Mouse (Mus musculus) liver, postnatal 0 days (tissue): Measurements from ENCODE around the gene Cux2. TPM values are rescaled to one million over a fixed set of nuclear protein-coding genes. Genes with fewer than 3 reads are reported as not detected.

Experiments used
- ATAC-seq: fragments of 200-750 bp; cut with Nextera tagmentation; 2 replicates; pipeline ENCODE4 v1.8.0; 2017; ENCODE audit warnings: mild to moderate bottlenecking, moderate library complexity
- DNase-seq: peaks from one replicate; pipeline ENCODE4 v3.0.0-alpha.2; 2016
- H3K27ac ChIP-seq: fragments of 300-500 bp; sonication (generic); 2 replicates; pipeline ENCODE4 v1.5.1; 2014; ENCODE audit warnings: antibody characterized with exemption, moderate library complexity, mild to moderate bottlenecking, low read depth
- H3K27me3 ChIP-seq: fragments of 300-500 bp; sonication (generic); 2 replicates; pipeline ENCODE4 v1.6.1; 2014; ENCODE audit warnings: low read length, control low read depth, mixed read lengths; ENCODE audit not compliant: insufficient read depth
- H3K36me3 ChIP-seq: fragments of 300-500 bp; sonication (generic); replicated peaks from 2 replicates; pipeline ENCODE4 v1.6.1; 2014; ENCODE audit warnings: mild to moderate bottlenecking, control low read depth, low read length, moderate library complexity, mixed read lengths; ENCODE audit not compliant: insufficient read depth
- H3K4me1 ChIP-seq: fragments of 300-500 bp; sonication (generic); 2 replicates; pipeline ENCODE4 v1.6.1; 2014; ENCODE audit warnings: antibody characterized with exemption, mild to moderate bottlenecking, control low read depth; ENCODE audit not compliant: insufficient read depth
- H3K4me2 ChIP-seq: fragments of 300-500 bp; sonication (generic); 2 replicates; pipeline ENCODE4 v1.6.1; 2014; ENCODE audit warnings: low read depth, mild to moderate bottlenecking, low read length, moderate library complexity, mixed read lengths
- H3K4me3 ChIP-seq: fragments of 300-500 bp; sonication (generic); 2 replicates; pipeline ENCODE4 v1.5.1; 2014; ENCODE audit warnings: low read depth, low read length
- H3K9ac ChIP-seq: fragments of 300-500 bp; sonication (generic); replicated peaks from 2 replicates; pipeline ENCODE4 v1.6.1; 2014; ENCODE audit warnings: mild to moderate bottlenecking, moderate library complexity
- H3K9me3 ChIP-seq: fragments of 300-500 bp; sonication (generic); 2 replicates; pipeline ENCODE4 v1.6.1; 2016; ENCODE audit warnings: mild to moderate bottlenecking, control low read depth, low read length, mixed read lengths
- CTCF ChIP-seq: sonication (generic); IDR thresholded peaks from 2 replicates; pipeline ENCODE4 v1.5.1; 2016; ENCODE audit warnings: antibody characterized with exemption, low read depth
- EP300 ChIP-seq: IDR thresholded peaks from 2 replicates; pipeline ENCODE4 v1.6.1; 2016; ENCODE audit warnings: antibody characterized with exemption, low read depth, mild to moderate bottlenecking
- WGBS: fragments of 180-500 bp; shearing (Covaris S2); extraction: QIAGEN DNeasy Blood & Tissue Kit; methylation state at CpG from one replicate; pipeline ENCODE4 v1.1.7; 2014; ENCODE audit not compliant: insufficient replicate concordance; 5-methylcytosine and 5-hydroxymethylcytosine counted together
- polyA plus RNA-seq: library from polyadenylated mRNA; unstranded; fragments of >200 nt; fragmentation: Nextera tagmentation; extraction: Ambion mirVana; gene quantifications from 2 replicates; pipeline ENCODE4 v1.2.1, GENCODE M21; 2015

Cux2 gene
- polyA plus RNA-seq, 1 experiment from 2014 or later, result 3.5 TPM

DNA sequence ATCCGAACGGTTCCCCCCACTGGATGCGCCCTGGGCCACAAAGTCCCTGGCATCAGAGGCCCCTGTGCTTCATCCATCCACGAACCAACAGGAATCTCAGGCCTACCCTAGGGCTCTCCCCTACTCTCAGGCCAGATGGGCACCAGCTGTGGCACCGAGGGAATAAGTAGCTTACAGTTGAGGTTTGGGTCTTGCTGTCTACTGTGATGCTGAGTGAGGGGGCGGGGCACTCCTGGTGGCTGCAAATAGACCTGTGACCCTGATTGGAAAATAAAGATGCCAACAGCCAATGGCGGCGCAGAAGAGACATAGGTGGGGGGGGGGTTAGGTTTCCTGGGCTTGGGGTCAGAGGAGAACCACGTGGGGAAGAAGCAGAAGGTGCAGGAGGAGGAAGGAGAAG is 38.6 kb downstream of the Cux2 start:
- Histone ChIP-seq H3K27me3 (no peaks in the 10 kb centered on the region), H3K9ac (no peak overlapping the region), H3K9me3 (no peaks in the 10 kb centered on the region), H3K4me1 (no peaks in the 10 kb centered on the region; the same call in 1 of the 2 replicates), H3K4me2 (no peak overlapping the region), H3K27ac (no peak overlapping the region), H3K36me3 (0 out of 2 replicates have a peak, but pooled peaks cover 3% of the 10 kb centered on the region), H3K4me3 (no peak overlapping the region)
- no peak for DNase-seq
- WGBS, result 36% methylated on average over 9 of the region's 9 CpGs
- TF ChIP-seq CTCF (no peak), EP300 (no peak)
- no peak for ATAC-seq

- no peak overlapping the region for H3K27ac ChIP-seq
- peak; percentile 47 for ATAC-seq
- no peak overlapping the region for H3K4me3 ChIP-seq
- H3K36me3 ChIP-seq, result 0 out of 2 replicates have a peak, but pooled peaks cover 4% of the 10 kb centered on the region
- H3K4me2 ChIP-seq, result no peak overlapping the region
- no peak for TF ChIP-seq CTCF
- TF ChIP-seq EP300, result no peak
- DNase-seq, result no peak
- 66% methylated on average over 10 of the region's 10 CpGs for WGBS
- no peaks in the 10 kb centered on the region for H3K9me3 ChIP-seq
- H3K4me1 ChIP-seq, result no peaks in the 10 kb centered on the region; the same call in 1 of the 2 replicates
- H3K27me3 ChIP-seq, result no peaks in the 10 kb centered on the region
- H3K9ac ChIP-seq, result no peak overlapping the region
These were observed 41.9 kb downstream of the Cux2 start for GRCm38 (mm10) chr5:122007946-122008441.

GRCm38 (mm10) chr5:122003460-122003859 is 46.4 kb downstream of the Cux2 start:
- DNase-seq (no peak), ATAC-seq (peak; percentile 62)
- Histone ChIP-seq H3K4me2 (no peak overlapping the region), H3K9ac (no peak overlapping the region), H3K36me3 (0 out of 2 replicates have a peak, but pooled peaks cover 4% of the 10 kb centered on the region), H3K27me3 (no peaks in the 10 kb centered on the region), H3K27ac (no peak overlapping the region), H3K4me1 (peaks cover 8% of the 10 kb centered on the region), H3K9me3 (no peaks in the 10 kb centered on the region), H3K4me3 (no peak overlapping the region)
- 44% methylated on average over 6 of the region's 6 CpGs for WGBS
- TF ChIP-seq EP300, result no peak
- no peak for TF ChIP-seq CTCF

GRCm38 (mm10) chr5:122002148-122002547 is 47.8 kb downstream of the Cux2 start:
- no peak overlapping the region for H3K9ac ChIP-seq
- TF ChIP-seq EP300 (no peak), CTCF (no peak)
- 76% methylated on average over 18 of the region's 18 CpGs for WGBS
- DNase-seq (no peak), ATAC-seq (no peak)
- no peak overlapping the region for H3K4me2 ChIP-seq
- no peaks in the 10 kb centered on the region for H3K9me3 ChIP-seq
- no peaks in the 10 kb centered on the region for H3K27me3 ChIP-seq
- H3K4me1 ChIP-seq, result peaks cover 9% of the 10 kb centered on the region
- 0 out of 2 replicates have a peak, but pooled peaks cover 4% of the 10 kb centered on the region for H3K36me3 ChIP-seq
- no peak overlapping the region for H3K4me3 ChIP-seq
- H3K27ac ChIP-seq, result no peak overlapping the region

GRCm38 (mm10) chr5:122001311-122001710 is 48.6 kb downstream of the Cux2 start:
- no peak overlapping the region for H3K4me3 ChIP-seq
- no peaks in the 10 kb centered on the region for H3K9me3 ChIP-seq
- TF ChIP-seq EP300 (no peak), CTCF (no peak)
- H3K27ac ChIP-seq, result no peak overlapping the region
- ATAC-seq (no peak), DNase-seq (no peak)
- H3K4me1 ChIP-seq, result peaks cover 11% of the 10 kb centered on the region
- H3K4me2 ChIP-seq, result no peak overlapping the region
- H3K9ac ChIP-seq, result no peak overlapping the region
- no peaks in the 10 kb centered on the region for H3K27me3 ChIP-seq
- 86% methylated on average over 9 of the region's 9 CpGs for WGBS
- H3K36me3 ChIP-seq, result 0 out of 2 replicates have a peak, but pooled peaks cover 2% of the 10 kb centered on the region

- Histone ChIP-seq H3K4me2 (no peak overlapping the region), H3K27ac (no peak overlapping the region), H3K27me3 (no peaks in the 10 kb centered on the region), H3K4me1 (peaks cover 11% of the 10 kb centered on the region), H3K9me3 (no peaks in the 10 kb centered on the region), H3K9ac (no peak overlapping the region), H3K36me3 (no peaks in the 10 kb centered on the region), H3K4me3 (no peak overlapping the region)
- DNase-seq (no peak), ATAC-seq (no peak)
- TF ChIP-seq EP300 (no peak), CTCF (no peak)
- WGBS, result 88% methylated on average over 16 of the region's 16 CpGs
These were observed 49.5 kb downstream of the Cux2 start for GRCm38 (mm10) chr5:122000381-122000780.
